Mouse (Mus musculus) embryo, embryonic 11 days (tissue): ENCODE results near the gene Dnah1.
A peak's percentile ranks its signal among the peaks of the same experiment; 100 is the strongest.

Experiments used
- DNase-seq: peaks from one replicate; pipeline ENCODE4 v3.0.0-alpha.2; 2015

Gene Dnah1

GRCm38 (mm10) chr14:31233070-31233995 lies 90.4 kb downstream of the Dnah1 start:
- no peak for DNase-seq

- no peak for DNase-seq
Measured at GRCm38 (mm10) chr14:31232404-31233069, 91.2 kb downstream of the Dnah1 start.

GRCm38 (mm10) chr14:31230442-31230841 lies 93.3 kb downstream of the Dnah1 start:
- DNase-seq, result no peak

GRCm38 (mm10) chr14:31228234-31228633 lies 95.5 kb downstream of the Dnah1 start:
- DNase-seq, result no peak

GRCm38 (mm10) chr14:31226978-31227377 lies 96.7 kb downstream of the Dnah1 start:
- DNase-seq, result no peak

- peak; percentile 80 for DNase-seq
Measured at GRCm38 (mm10) chr14:31217666-31218065, 106.0 kb downstream of the Dnah1 start, which contains the start of gene Sema3g. Gene Sema3g, plus strand, starts transcription at chr14:31217860.

GRCm38 (mm10) chr14:31216846-31217245 lies 106.8 kb downstream of the Dnah1 start, which contains the start of gene Nisch:
Gene Nisch, minus strand, starts transcription at chr14:31216946.
- no peak for DNase-seq

GRCm38 (mm10) chr14:31215157-31216002 lies 108.3 kb downstream of the Dnah1 start:
- peak; percentile 80 for DNase-seq

- no peak for DNase-seq
Measured at GRCm38 (mm10) chr14:31214684-31215083, 109.0 kb downstream of the Dnah1 start.

GRCm38 (mm10) chr14:31213868-31214267 lies 109.8 kb downstream of the Dnah1 start:
- DNase-seq, result no peak

GRCm38 (mm10) chr14:31212499-31212898 lies 111.2 kb downstream of the Dnah1 start:
- DNase-seq, result no peak

- no peak for DNase-seq
Measured at GRCm38 (mm10) chr14:31211854-31212253, 111.8 kb downstream of the Dnah1 start.
